Mouse (Mus musculus) left cerebral cortex, postnatal 36 days (tissue): ENCODE measurements at regions not wholly inside any gene's neighbourhood (a gene's known extent, or its start where the extent isn't known, plus 50 kb on each side); places are given as distances from the start of the nearest gene placed in this dataset.
A peak's percentile ranks its signal among the peaks of the same experiment; 100 is the strongest.

Source experiments
- DNase-seq, 2 experiments: peaks; one replicate each; pipeline ENCODE4 v3.0.0; 2021 to 2022; ENCODE audit warnings: low spot score in 2 of 2, mixed read lengths in 1 of 2
- intact Hi-C: fragments of 180-260 bp; cut with DNase I; formaldehyde crosslinking; loops from one replicate; pipeline ENCODE4 v1.15.1; 2025

DNA sequence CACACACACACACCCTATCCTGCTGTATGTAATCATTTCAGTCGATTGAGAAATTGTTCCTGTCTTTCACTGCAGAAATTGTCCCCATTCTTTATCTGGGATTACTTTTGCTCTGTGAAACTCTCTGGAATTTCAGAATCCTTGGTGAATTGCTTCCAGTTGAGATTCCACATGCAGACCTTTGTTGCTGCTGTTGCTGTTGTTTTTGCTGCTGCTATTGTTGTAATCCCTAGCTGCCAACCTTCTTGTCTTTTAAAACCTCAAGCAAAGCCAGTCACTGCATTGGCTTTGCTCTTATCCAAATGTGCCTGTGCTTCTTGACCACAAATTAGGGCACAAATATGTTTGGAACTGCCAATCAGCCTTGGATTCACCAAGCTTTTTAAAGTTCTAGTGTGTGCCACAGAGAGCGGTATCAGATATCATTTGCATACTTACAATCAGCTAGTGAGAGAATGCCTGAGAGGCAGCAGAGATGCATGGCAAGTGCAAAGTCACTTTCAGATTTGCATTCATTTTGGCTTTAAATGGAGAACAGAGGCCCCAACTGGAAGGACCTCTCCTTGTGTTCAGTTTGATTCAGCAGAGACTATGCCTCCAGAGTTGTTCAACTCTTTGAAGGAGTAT, 1187.0 kb upstream of the Map3k7 start:
- intact Hi-C loops, result no loop called here

DNA sequence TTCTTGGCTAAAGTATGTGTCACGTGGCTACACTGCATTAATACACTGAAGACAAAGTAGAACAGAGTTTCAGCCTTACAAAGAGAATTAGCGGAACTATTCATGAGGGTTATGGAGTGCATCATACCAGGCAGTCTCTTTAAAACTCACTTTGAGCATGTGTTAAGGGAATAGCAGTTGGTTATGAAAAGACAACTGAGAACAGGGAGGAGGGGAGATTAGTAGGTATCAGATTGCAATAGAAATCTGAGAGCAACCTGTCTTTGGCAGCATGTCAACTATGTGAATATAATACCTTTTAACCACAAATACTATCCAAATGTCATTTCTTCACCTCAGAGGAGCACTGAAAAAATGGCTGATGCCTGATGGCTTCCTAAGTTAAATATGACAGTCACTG, 1182.2 kb upstream of the Map3k7 start:
- DNase-seq, result no peak
- intact Hi-C loops, result no loop called here

More for the DNA sequence above, 1187.0 kb upstream of the Map3k7 start:
- DNase-seq, result no peak

DNA sequence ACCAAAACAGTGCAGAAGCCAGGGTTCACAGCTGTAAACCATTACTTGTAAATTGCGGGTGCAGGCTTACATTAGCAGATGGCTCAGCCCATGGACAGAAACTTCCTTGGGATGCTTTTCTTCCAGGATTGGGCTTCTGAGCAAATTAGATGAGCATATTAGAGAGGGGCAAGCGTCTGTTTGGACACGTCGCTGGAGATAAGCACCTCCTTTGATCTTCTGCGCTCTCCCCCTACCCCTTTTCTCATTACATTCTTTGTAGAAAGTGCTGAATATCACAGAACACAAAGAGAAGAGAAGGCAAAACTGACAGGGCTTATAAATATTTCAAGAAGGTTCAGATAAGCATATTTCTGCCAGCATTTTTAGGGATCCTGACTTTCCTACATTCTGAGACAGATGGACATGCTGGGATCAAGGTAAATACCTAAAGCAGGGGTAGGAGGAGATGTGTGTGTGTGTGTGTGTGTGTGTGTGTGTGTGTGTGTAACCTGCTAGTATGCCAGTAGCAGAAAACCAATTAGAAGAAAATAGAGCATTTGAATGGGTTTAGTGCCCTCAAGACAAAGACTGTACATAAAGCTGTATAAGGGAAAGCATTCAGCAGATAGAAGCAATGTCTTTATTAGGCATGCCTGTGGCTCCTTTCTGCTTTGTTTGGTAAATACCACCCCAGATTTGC, 1173.8 kb upstream of the Map3k7 start:
- intact Hi-C loops, result no loop called here
- DNase-seq, result no peak

DNA sequence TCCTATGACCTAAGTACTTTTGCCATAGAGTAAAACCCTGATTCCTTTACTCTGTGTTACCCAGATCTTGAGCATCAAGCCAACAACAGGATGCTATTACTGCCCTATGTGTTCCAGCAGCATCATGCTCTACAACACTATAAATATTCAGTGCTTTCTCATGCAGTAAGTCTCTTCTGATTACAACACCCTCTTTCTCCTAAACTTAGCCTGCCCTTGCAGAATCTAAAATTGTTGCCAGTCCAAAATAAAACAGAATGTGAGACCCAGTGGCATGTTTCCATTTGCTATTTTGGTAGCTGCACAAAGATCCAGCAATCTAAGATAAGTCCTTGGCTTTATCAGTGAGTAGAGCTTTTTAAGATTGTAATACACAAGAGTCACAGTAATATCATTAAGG, 1154.1 kb upstream of the Map3k7 start:
- DNase-seq, result peak; percentile 10 to 11
- intact Hi-C loops, result no loop called here

DNA sequence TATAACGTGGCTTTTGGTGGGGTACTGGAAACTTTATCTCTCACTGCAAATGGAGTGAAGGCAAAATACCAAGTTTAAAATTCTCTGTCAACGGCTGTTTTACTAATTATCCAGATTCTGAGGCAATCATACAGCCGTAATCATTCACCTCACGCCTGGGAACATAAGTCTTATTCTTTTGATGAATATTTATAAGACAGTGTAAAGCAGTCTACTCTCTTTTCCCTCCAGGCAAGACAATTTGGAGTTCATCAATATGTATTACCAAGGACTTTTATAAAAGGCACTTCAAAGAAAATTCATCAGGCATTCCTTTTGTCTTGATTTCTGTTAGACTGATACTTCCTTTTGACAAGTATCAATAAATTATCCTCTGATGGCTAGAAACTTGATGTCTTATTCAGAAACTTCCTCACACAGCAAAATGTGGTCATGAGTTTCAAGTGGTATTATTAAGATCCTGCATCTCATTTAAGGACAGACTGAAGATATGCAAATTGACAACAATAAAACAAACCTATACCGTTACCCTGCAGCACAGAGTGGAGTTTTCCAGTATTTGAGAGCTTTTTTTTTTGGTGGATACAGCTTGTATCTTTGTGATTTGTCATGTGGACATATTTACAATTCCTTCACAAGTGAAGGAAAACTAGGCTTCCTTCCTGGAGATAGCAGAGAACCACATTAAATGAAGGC, 1108.4 kb upstream of the Map3k7 start:
- no peak for DNase-seq
- intact Hi-C loops, result no loop called here

DNA sequence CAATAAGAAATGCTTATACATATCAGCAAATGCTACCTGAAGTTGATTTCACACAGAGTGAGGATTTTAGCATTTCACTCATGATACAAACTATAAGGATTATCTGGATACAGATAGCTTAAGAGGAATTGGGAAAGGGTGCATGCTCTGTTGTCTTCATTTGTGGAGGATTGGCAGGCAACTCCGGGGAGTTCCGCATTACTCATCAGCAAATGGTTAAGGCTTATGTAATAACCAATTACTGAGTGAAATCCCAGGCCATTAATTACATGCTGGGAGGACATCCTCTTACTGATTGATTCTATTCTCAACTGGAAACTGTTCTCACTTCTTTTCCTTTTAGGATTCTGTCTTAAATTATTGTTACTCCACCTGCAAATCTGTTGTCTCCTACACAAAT, 1058.9 kb upstream of the Map3k7 start:
- no peak for DNase-seq
- intact Hi-C loops, result no loop called here

DNA sequence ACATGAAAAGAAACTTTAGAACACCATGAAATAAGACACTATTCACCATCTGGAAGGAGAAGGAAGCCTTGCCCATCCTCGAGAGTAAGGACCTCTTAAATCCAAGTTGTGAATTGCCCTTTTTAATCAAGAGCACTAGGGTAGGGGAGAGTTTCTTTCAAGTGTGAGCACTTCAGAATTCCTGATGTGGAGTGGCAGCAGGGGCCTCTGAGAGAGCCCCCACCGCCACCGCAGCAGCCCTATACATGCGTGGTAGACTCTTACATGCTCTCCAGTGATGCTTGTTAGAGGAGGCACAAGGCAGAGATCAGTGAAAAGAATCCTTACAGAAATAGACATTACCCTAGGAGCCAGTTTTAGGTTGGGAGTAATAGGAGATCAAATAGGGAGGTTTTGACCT, 1041.0 kb upstream of the Map3k7 start:
- no peak for DNase-seq
- intact Hi-C loops, result no loop called here

DNA sequence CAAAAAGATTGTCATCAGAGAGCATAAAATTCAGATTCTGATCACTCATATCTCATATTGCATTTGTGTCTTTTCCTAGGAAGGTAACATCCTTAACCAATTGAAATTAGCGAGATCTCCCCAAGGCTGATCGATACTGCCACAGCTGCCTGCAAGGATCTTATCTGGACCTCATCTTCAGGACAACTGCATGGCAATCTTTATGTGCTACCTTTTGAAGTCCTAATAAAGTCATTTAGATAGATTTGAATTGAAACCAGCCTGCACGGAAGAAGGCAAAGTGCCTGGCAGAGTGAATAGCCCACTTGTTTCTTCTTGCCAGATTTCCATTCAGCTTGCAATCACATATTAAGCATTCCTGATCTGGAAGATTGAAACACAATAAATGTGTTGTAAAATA, 1031.5 kb upstream of the Map3k7 start:
- intact Hi-C loops, result no loop called here

DNA sequence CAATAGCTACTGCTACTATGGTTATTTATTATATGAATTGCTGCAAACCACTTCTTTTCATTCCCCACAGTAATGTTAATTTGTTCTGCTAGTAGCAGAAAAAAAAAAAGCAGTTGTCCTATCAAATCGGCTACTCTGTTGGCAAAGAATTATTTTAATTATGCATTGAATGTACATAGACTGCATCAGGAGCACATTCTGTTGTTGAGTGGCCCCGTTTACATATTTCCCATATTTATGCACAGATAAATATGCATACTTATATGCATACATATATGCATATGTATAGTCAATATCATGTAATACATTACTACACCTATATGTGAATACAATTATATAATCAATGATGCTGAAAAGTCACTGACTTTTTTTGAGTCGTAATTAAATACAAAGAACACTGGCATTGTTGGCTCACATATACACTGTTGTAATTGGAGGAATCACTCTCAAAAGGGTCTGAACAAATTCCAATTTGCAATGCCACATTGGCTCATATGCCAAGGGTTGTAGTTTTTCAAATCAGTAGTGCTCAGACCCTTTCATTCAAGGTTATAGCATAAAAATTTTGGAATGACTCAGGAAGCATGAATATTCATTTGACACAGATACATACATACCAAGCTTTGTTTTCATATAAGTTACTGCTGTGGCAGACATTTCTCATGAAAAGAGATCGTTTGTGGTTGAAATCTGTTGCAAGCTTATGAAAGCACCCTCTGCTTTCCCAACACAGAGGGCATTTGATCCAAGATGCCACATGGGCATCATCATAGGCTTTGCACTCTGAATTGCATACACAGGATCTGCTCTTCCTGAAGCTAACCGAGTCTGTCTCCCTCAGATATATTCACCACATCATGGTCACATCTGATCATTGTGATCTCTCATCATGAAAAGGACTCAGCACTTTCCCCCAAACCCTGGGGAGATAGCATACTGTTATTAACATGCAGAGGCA, 1030.6 kb upstream of the Map3k7 start:
- DNase-seq, result no peak
- intact Hi-C loops, result no loop called here

More for the DNA sequence above, 1031.5 kb upstream of the Map3k7 start:
- DNase-seq, result no peak

DNA sequence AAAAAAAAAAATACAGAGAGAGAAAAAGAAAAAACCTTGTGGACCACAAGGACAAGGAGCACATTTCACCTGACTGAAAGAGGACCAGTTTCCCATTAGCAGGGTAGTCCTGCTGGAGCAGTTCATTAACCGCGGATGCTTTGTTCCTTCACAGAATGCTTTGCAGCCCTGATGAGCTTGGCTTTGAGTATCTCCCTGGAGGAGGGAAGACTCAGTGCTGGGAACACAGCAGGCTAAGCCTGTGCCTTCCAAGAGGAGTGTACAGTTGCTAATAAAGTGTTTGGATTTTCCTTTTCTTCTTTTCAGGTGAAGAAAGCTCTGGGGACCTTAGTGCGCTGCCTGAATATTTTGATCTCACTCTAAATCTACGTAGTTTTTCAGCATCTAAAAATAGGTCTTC, 980.3 kb upstream of the Map3k7 start:
- intact Hi-C loops, result no loop called here
- no peak for DNase-seq

DNA sequence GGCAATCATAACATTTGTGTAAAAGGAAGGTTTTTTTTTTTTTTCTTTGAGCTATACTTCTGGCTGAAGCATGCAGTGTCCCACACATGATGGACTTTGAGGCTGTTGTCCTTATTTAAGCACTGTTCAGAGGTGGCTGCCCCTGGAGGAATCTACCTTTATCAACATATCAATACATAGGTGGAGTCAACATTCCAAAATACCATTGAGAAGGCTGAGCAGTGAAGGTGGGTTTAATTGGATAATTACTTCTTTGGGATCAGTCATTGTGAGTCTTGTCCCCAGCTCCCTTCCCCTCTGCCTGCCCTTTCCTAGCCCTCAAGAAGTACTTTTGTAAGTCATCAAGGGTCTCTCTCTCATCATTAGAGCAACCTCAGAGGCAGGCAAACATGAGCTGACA, 951.9 kb upstream of the Map3k7 start:
- intact Hi-C loops, result no loop called here
- no peak for DNase-seq

DNA sequence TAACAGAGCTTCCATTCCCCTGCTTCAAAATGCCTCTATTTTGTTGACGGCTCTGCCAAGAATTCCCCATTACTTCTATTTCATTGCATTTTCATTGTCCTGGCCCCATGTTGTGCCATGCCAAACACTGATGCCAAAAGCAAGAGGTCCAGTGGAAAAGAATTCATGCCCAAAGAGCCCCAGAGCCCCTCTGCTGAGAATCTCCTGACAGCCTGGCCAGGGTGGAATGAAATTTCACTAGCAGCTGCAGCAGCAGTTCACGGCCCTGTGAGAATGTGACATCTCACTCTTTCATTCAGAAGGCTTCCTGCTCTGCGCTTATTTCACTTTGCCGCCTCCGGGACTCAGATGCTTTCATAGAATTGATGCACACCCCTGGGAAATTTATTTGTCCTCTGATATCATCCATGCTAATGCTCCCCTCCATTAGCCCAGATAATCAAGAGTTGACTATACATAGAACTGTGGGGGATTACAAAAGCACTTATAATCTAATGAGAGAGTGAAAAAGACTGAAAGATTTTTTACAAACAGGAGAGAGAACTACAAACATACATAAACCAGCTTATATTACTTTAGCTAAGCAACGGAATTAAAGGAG, 911.7 kb upstream of the Map3k7 start:
- intact Hi-C loops, result no loop called here
- no peak for DNase-seq

DNA sequence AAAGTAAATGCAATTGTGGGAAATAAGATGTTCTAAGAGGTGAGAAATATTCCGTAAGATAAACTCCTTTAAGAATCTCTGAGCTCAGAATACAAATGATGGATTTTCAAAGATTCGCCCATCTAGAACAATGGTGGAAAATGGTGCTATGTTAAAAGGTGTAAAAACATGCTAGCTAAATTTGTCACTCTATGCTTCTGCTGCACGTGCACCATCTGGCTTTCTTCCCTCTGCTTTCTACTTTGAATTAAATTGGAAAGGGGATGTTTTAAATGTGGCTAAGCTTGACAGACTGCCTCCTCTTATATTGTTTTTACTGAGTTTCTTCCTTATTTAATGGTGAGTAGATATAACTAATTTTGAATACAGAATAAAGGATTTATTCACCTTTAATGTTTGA, 887.7 kb upstream of the Map3k7 start:
- intact Hi-C loops, result no loop called here
- no peak for DNase-seq

DNA sequence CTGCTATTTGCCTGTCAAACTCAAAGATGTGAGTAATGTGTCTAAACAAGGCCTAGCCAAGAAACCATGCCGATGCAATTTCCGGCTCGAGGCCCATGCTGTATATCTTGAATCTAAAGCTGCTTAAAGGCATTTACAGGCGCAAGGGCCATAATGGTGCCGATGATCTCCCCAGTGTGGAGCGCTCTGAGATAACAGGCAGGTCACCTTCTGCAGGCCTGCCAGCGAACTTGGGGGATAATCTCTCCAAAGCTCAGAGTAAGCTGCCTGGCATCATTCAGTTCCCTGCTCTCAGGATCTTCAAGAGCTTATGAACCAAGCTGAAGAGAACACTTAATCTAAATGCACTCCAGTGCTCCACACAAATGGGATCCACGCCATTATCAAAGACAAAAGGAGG, 842.3 kb upstream of the Map3k7 start:
- no peak for DNase-seq
- intact Hi-C loops, result no loop called here

DNA sequence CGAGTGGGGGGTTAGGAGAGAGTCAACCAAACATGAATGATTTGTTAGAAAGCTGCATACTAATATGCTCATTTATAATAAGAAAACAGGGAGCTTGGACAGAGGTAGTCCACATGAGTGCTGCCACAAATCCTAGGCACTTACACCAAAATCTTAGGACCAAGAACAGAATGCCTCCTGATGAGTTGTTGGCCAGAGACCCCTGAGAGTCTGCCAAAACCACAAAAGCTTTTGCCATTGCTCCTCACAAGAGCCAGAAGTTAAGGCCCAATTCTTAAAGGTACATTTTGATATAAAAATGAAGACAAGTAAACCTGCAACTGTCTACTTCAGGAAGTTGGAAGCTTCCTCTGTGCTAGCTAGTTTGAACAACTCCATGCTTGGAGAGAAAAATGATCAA, 820.7 kb upstream of the Map3k7 start:
- intact Hi-C loops, result no loop called here

DNA sequence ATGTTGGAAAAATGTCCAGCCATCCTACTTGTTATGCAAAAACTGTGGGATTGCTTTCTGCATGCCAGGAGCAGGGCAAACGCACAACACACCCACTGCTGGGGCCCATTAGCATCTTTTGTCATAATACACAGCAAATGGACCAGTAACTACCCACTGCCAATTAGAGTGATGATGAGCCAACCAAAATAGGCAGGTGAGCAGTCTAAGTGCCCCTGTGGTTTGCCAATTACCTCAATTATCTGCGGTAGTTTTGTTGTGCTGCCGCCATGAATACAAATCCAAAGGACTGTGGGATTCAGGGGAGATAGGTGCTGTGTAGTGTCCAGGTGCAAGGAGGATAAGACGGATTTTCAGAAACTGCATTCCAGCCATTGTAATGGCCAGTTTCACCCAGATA, 796.5 kb upstream of the Map3k7 start:
- no peak for DNase-seq
- intact Hi-C loops, result no loop called here

More for the DNA sequence above, 820.7 kb upstream of the Map3k7 start:
- DNase-seq, result no peak

DNA sequence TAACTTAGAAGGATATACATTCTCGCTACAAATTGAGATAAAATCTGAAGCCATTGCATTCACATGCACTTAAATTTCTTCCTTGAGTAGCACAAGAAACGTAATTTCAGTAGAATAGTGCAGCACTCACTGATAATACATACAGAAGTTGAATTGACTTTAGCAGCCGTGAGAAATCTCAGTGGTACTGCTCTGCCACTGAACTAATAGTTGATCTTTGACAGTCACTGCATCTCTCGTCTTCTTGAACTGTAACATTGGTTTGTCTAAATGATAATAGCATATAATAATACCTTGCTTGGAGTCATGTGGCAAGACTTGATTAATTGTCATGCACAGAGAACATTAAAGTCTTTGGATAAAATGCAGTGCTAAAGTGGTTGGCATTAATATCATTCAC, 795.5 kb upstream of the Map3k7 start:
- DNase-seq, result no peak
- intact Hi-C loops, result no loop called here

DNA sequence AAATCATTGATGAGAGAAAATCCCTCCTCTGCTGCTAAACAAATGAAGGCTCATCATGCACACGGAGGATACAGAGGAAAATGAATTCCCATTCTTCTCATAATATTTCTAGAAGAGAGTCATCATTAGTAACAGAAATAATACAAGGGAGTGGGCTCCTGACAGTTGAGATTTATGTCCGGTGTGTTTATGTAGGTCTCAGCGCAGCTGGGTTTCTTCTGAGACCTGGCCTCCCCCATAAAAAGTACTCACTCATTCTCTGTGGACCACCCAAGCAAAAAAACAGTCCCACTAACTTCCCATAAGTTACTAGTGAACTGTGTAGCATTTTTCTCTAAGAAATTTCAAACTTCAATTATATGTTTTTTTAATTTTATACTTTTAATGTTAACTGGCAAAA, 792.7 kb upstream of the Map3k7 start:
- no peak for DNase-seq
- intact Hi-C loops, result no loop called here

DNA sequence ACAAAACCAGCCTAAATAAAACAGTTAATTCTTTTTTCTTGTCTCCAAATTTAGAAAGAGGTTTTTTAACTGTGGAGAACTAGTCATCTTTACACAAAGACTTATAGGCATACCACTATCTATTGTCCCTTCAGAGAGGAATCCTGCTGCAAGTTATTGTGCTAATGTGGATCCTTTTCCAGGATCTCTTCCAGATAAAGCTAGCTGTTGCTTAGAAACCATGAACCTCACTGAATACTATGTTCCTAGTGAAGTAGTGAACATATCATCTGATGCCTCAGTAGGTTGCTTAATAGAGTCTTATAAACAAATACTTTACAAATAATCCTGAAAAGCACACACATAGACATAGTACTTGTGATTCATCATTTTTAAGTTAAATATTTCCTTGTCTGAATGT, 766.0 kb upstream of the Map3k7 start:
- intact Hi-C loops, result no loop called here
- DNase-seq, result no peak

DNA sequence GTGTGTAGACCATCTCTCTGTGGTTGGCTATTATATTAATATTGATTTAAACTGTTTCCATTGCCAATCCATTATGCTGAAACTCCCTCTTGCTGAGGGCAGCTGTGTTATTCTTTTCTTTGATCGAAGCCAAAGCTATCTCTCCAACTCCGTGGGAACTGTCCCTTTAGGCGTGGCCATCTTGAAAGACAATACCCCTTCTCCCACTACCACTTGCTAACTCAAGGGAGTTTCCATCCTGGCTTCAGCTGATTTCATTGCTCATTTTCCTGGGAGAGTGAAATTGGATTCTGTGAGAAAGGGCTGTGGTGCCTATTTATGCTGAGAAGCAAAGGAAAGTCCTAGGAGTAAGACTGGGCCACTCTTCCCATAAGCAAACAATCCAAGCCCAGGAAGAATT, 760.6 kb upstream of the Map3k7 start:
- intact Hi-C loops, result no loop called here
- DNase-seq, result no peak
